In the genomic region with DNA sequence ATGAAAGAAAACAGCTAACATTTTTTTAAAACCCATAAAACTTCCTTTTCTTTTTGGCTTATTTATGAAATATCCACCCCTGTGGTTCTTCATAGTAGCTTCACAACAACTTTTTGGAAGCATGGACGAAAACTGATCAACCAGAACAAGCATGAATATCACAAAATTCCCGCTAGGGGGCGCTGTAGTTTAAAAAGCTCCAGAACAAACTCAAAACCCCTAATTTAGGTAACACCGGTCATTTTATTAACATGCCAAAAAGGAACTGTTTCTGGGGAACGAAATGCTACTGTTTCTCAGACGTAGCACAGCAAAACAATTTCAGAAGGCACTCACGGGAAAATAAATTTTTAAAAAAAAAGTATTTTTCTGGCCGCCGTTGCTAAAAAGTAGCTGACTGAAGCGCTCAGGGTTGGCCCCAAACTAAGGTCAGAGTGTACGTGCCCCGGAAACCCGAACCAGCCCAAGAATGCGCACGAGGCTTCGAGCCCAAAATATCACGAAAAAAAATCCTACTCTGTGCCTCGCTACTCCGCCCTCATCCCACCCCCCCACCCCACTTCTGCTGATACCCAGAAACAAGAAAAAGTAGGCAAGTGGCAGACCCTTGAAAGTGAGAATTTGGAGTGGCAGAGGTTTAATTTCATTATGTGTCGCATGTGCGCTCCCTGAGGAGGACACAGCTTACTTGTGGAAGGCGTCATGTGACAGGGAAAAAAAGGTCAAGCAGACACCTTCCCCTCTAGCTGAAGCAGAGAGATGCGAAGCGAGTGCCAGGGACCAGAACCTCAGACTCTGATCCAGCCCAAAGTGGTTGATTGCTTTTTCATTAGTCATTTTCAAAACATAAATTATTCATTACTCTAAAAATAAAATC, we compare ENCODE assay signal across 8 mouse cellular contexts. TPM values are rescaled to one million over a fixed set of nuclear protein-coding genes. Genes with fewer than 3 reads are reported as not detected.
DNase-seq lines count a peak whose midpoint lies in the region; ATAC-seq and TF ChIP-seq lines count a peak whose summit lies in the region.

No protein-coding gene starts in this region.

- 0 out of 2 replicates have a peak, but pooled peaks have one; percentile 31 for ATAC-seq in hindbrain, postnatal 0 days
- peak; percentile 24; the same call in 1 of the 2 replicates for ATAC-seq in limb, embryonic 11.5 days (ENCODE audit: insufficient number of reproducible peaks, low FRiP score, low TSS enrichment, low read depth)

- peak overlapping the region; percentile 46 for H3K4me2 ChIP-seq in hindbrain, postnatal 0 days (ENCODE audit: low read depth, low read length)
- H3K4me2 ChIP-seq in limb, embryonic 11.5 days (ENCODE audit: low read depth, severe bottlenecking) = peak overlapping the region; percentile 27

- no peaks in the 10 kb centered on the region for H3K36me3 ChIP-seq in hindbrain, postnatal 0 days (ENCODE audit: insufficient read depth, low read length)
- H3K36me3 ChIP-seq in limb, embryonic 11.5 days (ENCODE audit: control insufficient read depth, insufficient read depth, low read length) = no peaks in the 10 kb centered on the region
- H3K36me3 ChIP-seq in midbrain, embryonic 10.5 days = no peaks in the 10 kb centered on the region

- peak; percentile 72 for TF ChIP-seq CTCF in hindbrain, postnatal 0 days (IDR thresholded peaks at IDR 0.05; ENCODE audit: low read depth)

- H3K27ac ChIP-seq in hindbrain, postnatal 0 days = no peak overlapping the region
- no peak overlapping the region for H3K27ac ChIP-seq in limb, embryonic 11.5 days (replicated peaks; ENCODE audit: low read depth, low read length)
- H3K27ac ChIP-seq in midbrain, embryonic 10.5 days (replicated peaks) = no peak overlapping the region

- 21% methylated on average over 24 of the region's 24 CpGs for WGBS in hindbrain, postnatal 0 days
- WGBS in limb, embryonic 11.5 days = 14% methylated on average over 24 of the region's 24 CpGs
- WGBS in midbrain, embryonic 10.5 days = 21% methylated on average over 24 of the region's 24 CpGs

- H3K4me1 ChIP-seq in hindbrain, postnatal 0 days (ENCODE audit: insufficient read depth, low read length) = no peaks in the 10 kb centered on the region
- peaks cover 7% of the 10 kb centered on the region; the same call in 1 of the 2 replicates for H3K4me1 ChIP-seq in limb, embryonic 11.5 days (ENCODE audit: control insufficient read depth, insufficient read depth, low read length)
- peaks cover 40% of the 10 kb centered on the region for H3K4me1 ChIP-seq in midbrain, embryonic 10.5 days

- DNase-seq in ovary, postnatal 10 days (ENCODE audit: low spot score) = peak; percentile 31
- DNase-seq in ovary, adult 18-20 months (ENCODE audit: low spot score) = no peak
- DNase-seq in cerebellum, postnatal 14 days = peak; percentile 87 to 88
- peak; percentile 75 for DNase-seq in gastrocnemius, postnatal 10 days
- DNase-seq in hindbrain, postnatal 0 days (ENCODE audit: low spot score) = peak; percentile 88
- DNase-seq in limb, embryonic 11.5 days (ENCODE audit: low spot score) = peak; percentile 91
- peak; percentile 73 for DNase-seq in midbrain, embryonic 10.5 days (ENCODE audit: low spot score)
- peak; percentile 9 to 36 for DNase-seq in spleen, postnatal 36 days (ENCODE audit: low spot score in 2 of 2)

- H3K9me3 ChIP-seq in hindbrain, postnatal 0 days (ENCODE audit: low read length) = no peaks in the 10 kb centered on the region
- no peaks in the 10 kb centered on the region for H3K9me3 ChIP-seq in limb, embryonic 11.5 days (ENCODE audit: control insufficient read depth, low read length)
- no peaks in the 10 kb centered on the region for H3K9me3 ChIP-seq in midbrain, embryonic 10.5 days (replicated peaks)

- no peak overlapping the region for H3K4me3 ChIP-seq in hindbrain, postnatal 0 days (ENCODE audit: low read length)
- H3K4me3 ChIP-seq in limb, embryonic 11.5 days (ENCODE audit: low read depth, low read length) = no peak overlapping the region
- peak overlapping the region; percentile 34 for H3K4me3 ChIP-seq in midbrain, embryonic 10.5 days

- H3K9ac ChIP-seq in hindbrain, postnatal 0 days (replicated peaks; ENCODE audit: low read length) = no peak overlapping the region
- H3K9ac ChIP-seq in limb, embryonic 11.5 days (ENCODE audit: low read length) = no peak overlapping the region

- H3K27me3 ChIP-seq in hindbrain, postnatal 0 days (ENCODE audit: insufficient read depth, low read length) = no peaks in the 10 kb centered on the region
- no peaks in the 10 kb centered on the region for H3K27me3 ChIP-seq in limb, embryonic 11.5 days (ENCODE audit: control insufficient read depth, insufficient read depth, low read length)
- H3K27me3 ChIP-seq in midbrain, embryonic 10.5 days (ENCODE audit: low read depth, poor library complexity, severe bottlenecking) = peaks cover 26% of the 10 kb centered on the region

RNA-seq across cellular contexts. Expression of a gene that starts 27.7 kb away (rescaled TPM):
- total RNA-seq in gastrocnemius, postnatal 10 days (2021) = 10 to 100 TPM; 17.4 to 20.5 TPM
- 701 and 894 TPM in 2 replicates for total RNA-seq in hindbrain, postnatal 0 days (2014; rRNA removed)
- 415 and 425 TPM in 2 replicates for polyA plus RNA-seq in hindbrain, postnatal 0 days (2015; fragmentation: Nextera tagmentation; extraction: Ambion mirVana)
- polyA plus RNA-seq in limb, embryonic 11.5 days (2014; fragmentation: Nextera tagmentation; extraction: Ambion mirVana) = 81.8 and 85.1 TPM in 2 replicates
- 37.6 and 53.3 TPM in 2 replicates for polyA plus RNA-seq in midbrain, embryonic 10.5 days (2016; fragmentation: Nextera tagmentation; extraction: Ambion mirVana)
